Mouse (Mus musculus) neural tube, embryonic 11.5 days (tissue): ENCODE measurements around the gene Trim63. TPM values are rescaled to one million over a fixed set of nuclear protein-coding genes. Genes with fewer than 3 reads are reported as not detected.
"Not testable (repeated sequence)": the region's sequence is repeated elsewhere in the genome, so short reads cannot be mapped to it uniquely, and the experiment has no call there.

Experiments
- ATAC-seq: fragments of 200-750 bp; cut with Nextera tagmentation; 2 replicates; pipeline ENCODE4 v1.8.0; 2017; ENCODE audit warnings: moderate number of reproducible peaks, mild to moderate bottlenecking, moderate TSS enrichment, moderate library complexity; ENCODE audit not compliant: insufficient read depth, low FRiP score, low TSS enrichment
- DNase-seq: peaks from one replicate; pipeline ENCODE4 v3.0.0-alpha.2; 2015; ENCODE audit warnings: low spot score
- H3K27ac ChIP-seq: fragments of 300-500 bp; sonication (generic); 2 replicates; pipeline ENCODE4 v1.5.1; 2014; ENCODE audit warnings: low read depth, mild to moderate bottlenecking, low read length
- H3K27me3 ChIP-seq: fragments of 300-500 bp; sonication (generic); 2 replicates; pipeline ENCODE4 v1.6.1; 2014; ENCODE audit warnings: mild to moderate bottlenecking, low read length, mixed read lengths; ENCODE audit not compliant: control insufficient read depth, insufficient read depth
- H3K36me3 ChIP-seq: fragments of 300-500 bp; sonication (generic); 2 replicates; pipeline ENCODE4 v1.6.1; 2014; ENCODE audit warnings: mild to moderate bottlenecking, low read length, moderate library complexity, mixed read lengths; ENCODE audit not compliant: control insufficient read depth, insufficient read depth
- H3K4me1 ChIP-seq: fragments of 300-500 bp; sonication (generic); 2 replicates; pipeline ENCODE4 v1.6.1; 2014; ENCODE audit warnings: low read length, mixed read lengths; ENCODE audit not compliant: control insufficient read depth, insufficient read depth
- H3K4me2 ChIP-seq: fragments of 300-500 bp; sonication (generic); 2 replicates; pipeline ENCODE4 v1.6.1; 2014; ENCODE audit warnings: low read depth, mild to moderate bottlenecking, moderate library complexity
- H3K4me3 ChIP-seq: fragments of 300-500 bp; sonication (generic); 2 replicates; pipeline ENCODE4 v1.5.1; 2014; ENCODE audit warnings: low read depth, low read length
- H3K9ac ChIP-seq: fragments of 300-500 bp; sonication (generic); 2 replicates; pipeline ENCODE4 v1.6.1; 2014; ENCODE audit warnings: mild to moderate bottlenecking, low read length
- H3K9me3 ChIP-seq: fragments of 300-500 bp; sonication (generic); 2 replicates; pipeline ENCODE4 v1.6.1; 2016; ENCODE audit warnings: low read length; ENCODE audit not compliant: control insufficient read depth
- WGBS: fragments of 180-500 bp; shearing (Covaris S2); extraction: QIAGEN DNeasy Blood & Tissue Kit; methylation state at CpG from one replicate; pipeline ENCODE4 v1.1.7; 2014; 5-methylcytosine and 5-hydroxymethylcytosine counted together
- polyA plus RNA-seq: library from polyadenylated mRNA; unstranded; fragments of >200 nt; fragmentation: Nextera tagmentation; extraction: Ambion mirVana; gene quantifications from 2 replicates; pipeline ENCODE4 v1.2.1, GENCODE M21; 2014

The Trim63 gene
- polyA plus RNA-seq, 1 experiment from 2014 or later = 1.6 TPM

DNA sequence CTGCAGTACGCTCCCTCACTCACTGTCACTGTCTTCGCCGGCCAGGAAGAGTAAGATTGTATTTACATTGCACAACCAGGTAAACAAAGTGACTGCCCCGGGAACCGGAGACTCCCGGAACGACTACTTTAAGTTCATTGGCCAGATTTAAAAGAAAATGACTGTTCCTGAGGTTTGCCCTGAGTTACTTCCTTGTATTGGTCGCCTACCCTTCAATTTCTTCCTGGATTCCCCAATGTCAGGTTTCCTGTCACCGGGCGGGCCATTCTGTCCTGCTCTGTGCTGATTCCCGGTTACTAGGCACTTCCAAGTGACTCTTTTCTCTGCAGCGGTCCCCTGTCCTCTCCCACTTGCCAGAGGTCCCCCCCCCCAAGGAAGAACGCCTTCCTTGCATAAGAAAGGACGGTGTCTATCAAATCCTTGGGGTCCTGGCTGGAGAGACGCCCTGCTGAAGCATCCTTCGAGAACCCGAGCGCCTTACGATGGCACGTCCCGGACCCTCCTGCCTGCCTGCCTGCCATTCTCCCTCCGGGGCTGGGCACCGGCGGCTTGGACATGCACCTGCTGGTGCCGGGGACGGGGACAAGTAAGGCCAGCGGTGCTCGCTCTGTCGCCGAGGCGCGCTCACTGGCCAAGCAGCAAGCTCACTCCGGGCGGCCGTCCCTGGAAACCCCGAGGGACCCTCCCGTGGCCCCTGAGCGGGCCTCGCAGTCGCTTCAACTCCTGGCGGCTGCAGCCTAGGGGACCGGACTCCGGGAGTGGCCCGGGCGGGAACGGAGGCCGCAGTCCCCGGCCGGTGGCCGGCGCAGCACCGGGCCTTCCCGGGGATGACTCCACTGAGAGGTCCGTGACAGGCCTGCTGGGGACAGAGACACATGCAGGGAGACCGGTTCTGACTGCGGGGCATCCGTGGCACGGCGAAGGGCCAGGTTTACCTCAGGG is 28.4 kb upstream of the Trim63 start:
- H3K4me2 ChIP-seq = peak overlapping the region; percentile 87
- H3K36me3 ChIP-seq = no peaks in the 10 kb centered on the region
- DNase-seq (no peak), ATAC-seq (peak; percentile 66)
- H3K4me1 ChIP-seq = peaks cover 11% of the 10 kb centered on the region
- H3K9me3 ChIP-seq = no peaks in the 10 kb centered on the region
- no peaks in the 10 kb centered on the region for H3K27me3 ChIP-seq
- H3K4me3 ChIP-seq = peak overlapping the region; percentile 89
- peak overlapping the region; percentile 100 for H3K27ac ChIP-seq
- H3K9ac ChIP-seq = peak overlapping the region; percentile 99
- 3% methylated on average over 58 of the region's 59 CpGs for WGBS

DNA sequence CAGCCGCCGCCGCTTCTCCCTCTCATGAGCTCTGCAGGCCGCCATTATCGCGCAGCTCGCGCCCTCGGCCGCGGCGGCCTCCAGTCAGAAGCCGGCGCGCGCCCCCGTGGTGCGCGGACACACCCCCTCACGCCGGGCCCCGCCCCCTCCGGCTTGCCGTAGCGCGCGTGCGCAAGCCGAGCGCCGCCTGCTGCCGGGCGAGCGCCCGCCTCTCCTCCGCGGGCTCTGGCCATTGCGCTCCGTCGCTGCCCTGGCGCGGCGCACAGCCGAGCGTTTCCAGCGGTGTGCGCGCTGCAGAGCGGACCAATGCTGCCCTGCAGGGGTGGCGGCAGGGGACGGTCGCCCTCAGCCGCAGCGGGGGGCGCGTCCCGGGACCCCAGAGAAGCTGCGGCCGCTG is 27.8 kb upstream of the Trim63 start:
- H3K4me1 ChIP-seq = peaks cover 11% of the 10 kb centered on the region
- peak overlapping the region; percentile 99 for H3K9ac ChIP-seq
- ATAC-seq (peak; percentile 94), DNase-seq (peak; percentile 98)
- H3K4me2 ChIP-seq = peak overlapping the region; percentile 87
- under 1% methylated on average over 52 of the region's 59 CpGs for WGBS
- peak overlapping the region; percentile 100 for H3K27ac ChIP-seq
- no peaks in the 10 kb centered on the region for H3K27me3 ChIP-seq
- H3K9me3 ChIP-seq = no peaks in the 10 kb centered on the region
- peak overlapping the region; percentile 89 for H3K4me3 ChIP-seq
- H3K36me3 ChIP-seq = no peaks in the 10 kb centered on the region

DNA sequence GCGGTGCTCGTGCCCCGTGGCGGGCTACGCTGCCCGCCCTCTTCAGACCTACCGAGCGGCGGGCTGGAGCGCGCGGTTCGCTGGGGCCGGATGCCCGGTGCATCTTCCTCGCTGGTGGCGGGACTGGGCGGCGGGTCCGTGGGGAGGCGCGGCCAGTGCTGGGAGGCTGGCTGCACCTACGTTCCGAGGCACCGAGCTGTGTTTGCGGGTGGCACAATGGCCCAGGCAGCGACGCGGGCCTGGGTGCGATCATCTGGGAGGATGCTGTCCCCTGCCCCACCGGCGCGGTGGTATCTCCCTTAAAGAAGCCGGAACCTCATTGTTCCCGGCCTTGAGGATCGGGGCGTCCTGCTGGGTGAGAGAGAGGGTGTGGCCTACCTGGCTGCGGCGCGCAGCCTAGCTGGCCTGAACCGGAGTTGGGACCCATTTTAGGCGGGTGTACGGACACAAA is 27.3 kb upstream of the Trim63 start, which contains the start of gene Pdik1l:
Gene Pdik1l (minus strand): TSS at position 321 of the 451 bp plus-strand sequence.
- Histone ChIP-seq H3K4me1 (peaks cover 11% of the 10 kb centered on the region), H3K27me3 (no peaks in the 10 kb centered on the region), H3K9me3 (no peaks in the 10 kb centered on the region), H3K9ac (peak within 1 kb of the TSS; percentile 99), H3K27ac (peak within 1 kb of the TSS; percentile 100), H3K4me3 (peak within 1 kb of the TSS; percentile 89), H3K36me3 (no peaks in the 10 kb centered on the region), H3K4me2 (peak within 1 kb of the TSS; percentile 87)
- WGBS = 0% methylated on average over 27 of the region's 43 CpGs
- ATAC-seq (peak; percentile 83), DNase-seq (peak; percentile 87)

DNA sequence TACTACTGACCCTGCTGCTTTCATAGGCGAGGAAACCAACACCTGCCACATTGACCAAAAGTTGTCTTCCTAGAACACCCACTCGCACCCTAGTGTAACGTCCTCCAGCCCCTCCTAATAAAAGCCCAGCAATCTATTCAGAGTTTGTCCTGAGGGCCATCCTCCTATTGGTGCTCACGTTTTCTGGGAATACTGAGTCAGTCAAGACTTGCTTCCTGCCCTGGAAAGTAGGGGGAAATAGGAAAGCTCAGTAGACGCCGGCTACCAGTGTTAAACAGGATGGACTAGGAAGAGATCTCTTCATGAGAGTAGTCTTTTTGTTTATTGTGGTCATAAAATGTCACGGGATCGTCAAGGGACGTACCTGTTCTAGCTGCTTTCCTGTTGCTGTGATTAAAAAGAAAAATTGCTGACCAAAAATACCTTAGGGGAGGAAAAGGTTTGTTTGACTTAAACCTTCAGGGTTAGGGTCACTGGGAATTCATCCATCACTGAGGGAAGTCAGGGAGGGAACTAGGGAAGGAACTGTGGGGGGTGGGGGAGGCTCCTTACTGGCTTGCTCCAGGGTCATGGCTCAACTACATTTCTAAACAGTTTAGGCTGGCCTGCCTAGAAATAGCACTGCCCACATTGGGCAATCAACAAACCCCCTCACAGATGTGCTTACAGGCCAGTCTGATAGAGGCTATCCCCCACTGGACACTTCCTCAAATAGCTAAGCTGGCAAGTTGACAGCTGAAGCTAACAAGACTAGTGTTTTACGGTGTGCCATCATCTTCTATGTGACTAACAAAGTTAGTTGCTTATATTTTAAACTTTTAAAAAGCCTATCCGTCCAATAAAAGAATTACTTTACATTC is 26.3 kb upstream of the Trim63 start:
- Histone ChIP-seq H3K9me3 (no peaks in the 10 kb centered on the region), H3K27me3 (no peaks in the 10 kb centered on the region), H3K4me2 (peak overlapping the region; percentile 87), H3K27ac (no peak overlapping the region; the same call in 1 of the 2 replicates), H3K4me1 (peaks cover 11% of the 10 kb centered on the region), H3K4me3 (peak overlapping the region; percentile 89), H3K9ac (peak overlapping the region; percentile 99), H3K36me3 (no peaks in the 10 kb centered on the region)
- no peak for ATAC-seq
- DNase-seq = no peak
- WGBS = 28% methylated on average over 11 of the region's 11 CpGs

DNA sequence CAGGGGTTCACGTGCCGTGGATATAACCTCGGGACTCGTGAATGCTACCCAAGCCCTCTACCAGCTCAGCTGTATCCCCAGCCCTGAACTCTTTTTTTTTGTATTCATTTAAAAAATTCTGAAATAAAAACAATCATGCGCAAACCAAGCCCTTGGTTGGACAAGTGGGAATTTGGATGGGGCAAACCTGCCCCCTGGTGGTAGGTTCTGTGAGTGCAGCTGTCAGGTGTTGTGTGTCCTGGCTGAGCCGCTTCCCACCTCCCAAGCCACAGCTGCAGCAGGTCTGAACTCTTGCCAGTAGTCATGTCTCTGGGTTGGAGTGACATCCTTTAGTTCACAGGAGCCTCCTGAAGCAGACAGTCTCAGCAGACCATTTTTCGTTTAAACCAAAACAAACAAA is 22.9 kb upstream of the Trim63 start:
- 23% methylated on average over 7 of the region's 7 CpGs for WGBS
- H3K9me3 ChIP-seq = no peaks in the 10 kb centered on the region
- no peaks in the 10 kb centered on the region for H3K36me3 ChIP-seq
- no peak overlapping the region for H3K27ac ChIP-seq
- no peaks in the 10 kb centered on the region for H3K27me3 ChIP-seq
- H3K4me3 ChIP-seq = no peak overlapping the region
- peak; percentile 84 for DNase-seq
- H3K4me2 ChIP-seq = no peak overlapping the region
- H3K9ac ChIP-seq = no peak overlapping the region
- ATAC-seq = no peak
- peaks cover 6% of the 10 kb centered on the region for H3K4me1 ChIP-seq

DNA sequence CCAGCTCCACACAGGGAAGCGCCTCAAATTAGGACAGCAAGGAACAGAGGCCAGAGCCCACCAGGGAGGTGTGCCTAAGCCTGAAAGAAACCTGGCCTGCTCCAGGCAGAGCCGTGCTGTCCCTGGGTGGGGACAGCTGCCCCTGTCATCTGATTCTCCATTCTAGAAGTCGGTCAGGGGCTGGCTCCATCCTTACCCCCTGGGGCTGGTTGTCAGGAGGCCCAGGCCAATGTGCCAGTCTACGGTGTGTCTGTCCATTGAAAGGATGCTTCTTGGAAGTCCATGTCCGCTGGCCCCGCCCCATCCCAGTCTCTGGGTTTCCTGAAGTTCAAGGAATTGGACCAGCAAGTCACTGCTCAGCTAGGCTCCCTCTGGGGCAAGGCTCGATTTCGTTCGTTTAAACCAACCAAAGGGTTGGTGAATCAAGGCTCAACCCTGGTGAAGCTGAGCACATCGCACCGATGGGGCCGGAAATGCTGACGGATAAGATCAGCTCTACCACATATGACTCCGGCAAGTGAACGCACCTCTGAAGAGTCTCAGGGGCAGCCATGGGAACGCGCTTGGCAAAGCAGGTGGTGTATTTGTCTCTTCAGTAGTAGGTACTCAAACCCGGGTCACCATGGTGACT is 21.7 kb upstream of the Trim63 start:
- ATAC-seq (no peak), DNase-seq (no peak)
- Histone ChIP-seq H3K27ac (no peak overlapping the region), H3K9ac (no peak overlapping the region), H3K4me3 (no peak overlapping the region), H3K27me3 (no peaks in the 10 kb centered on the region), H3K4me1 (peaks cover 4% of the 10 kb centered on the region), H3K9me3 (no peaks in the 10 kb centered on the region), H3K36me3 (no peaks in the 10 kb centered on the region), H3K4me2 (no peak overlapping the region)
- 72% methylated on average over 18 of the region's 18 CpGs for WGBS

DNA sequence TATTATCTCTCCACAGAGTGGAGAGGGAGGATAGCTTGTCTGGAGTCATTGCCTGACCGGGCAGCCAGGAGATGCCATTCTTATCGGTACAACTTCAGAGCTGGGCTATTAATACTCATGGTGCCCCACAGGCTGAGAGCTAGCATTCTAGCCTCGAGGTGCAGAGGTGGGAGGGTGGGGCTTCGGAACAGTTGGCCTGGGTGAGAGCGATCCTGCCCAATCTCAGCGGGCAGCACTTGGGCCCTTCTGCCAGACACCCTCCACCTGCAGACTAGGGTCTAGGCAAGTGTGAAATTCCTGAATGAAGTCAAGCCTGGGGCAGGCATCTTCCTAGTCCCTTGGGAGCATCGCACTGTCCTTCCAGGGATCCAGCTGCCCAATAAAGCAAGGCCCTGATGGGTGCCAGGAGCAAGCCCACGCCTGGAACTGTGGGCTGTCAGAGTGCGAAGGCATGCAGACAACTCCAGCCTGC is 21.2 kb upstream of the Trim63 start:
- no peaks in the 10 kb centered on the region; the same call in 1 of the 2 replicates for H3K4me1 ChIP-seq
- no peak for DNase-seq
- H3K4me3 ChIP-seq = no peak overlapping the region
- no peaks in the 10 kb centered on the region for H3K27me3 ChIP-seq
- 64% methylated on average over 9 of the region's 9 CpGs for WGBS
- no peak overlapping the region for H3K27ac ChIP-seq
- no peaks in the 10 kb centered on the region for H3K36me3 ChIP-seq
- no peaks in the 10 kb centered on the region for H3K9me3 ChIP-seq
- no peak for ATAC-seq
- no peak overlapping the region for H3K9ac ChIP-seq
- H3K4me2 ChIP-seq = no peak overlapping the region

DNA sequence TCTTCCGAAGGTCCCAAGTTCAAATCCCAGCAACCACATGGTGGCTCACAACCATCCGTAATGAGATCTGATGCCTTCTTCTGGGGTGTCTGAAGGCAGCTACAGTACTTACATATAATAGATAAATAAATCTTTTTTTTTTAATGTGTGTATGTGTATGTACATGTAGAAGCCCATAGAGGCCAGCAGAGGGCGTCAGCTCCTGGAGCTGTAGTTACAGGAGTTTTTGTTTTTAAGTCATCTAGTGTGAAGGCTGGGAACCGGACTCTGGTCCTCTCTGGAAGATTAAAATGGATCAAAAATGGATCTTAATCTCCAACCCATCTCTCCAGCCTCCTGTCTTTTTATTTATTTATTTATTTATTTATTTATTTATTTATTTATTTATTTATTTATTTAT is 18.8 kb upstream of the Trim63 start:
- H3K4me2 ChIP-seq, H3K9me3 ChIP-seq, DNase-seq, H3K4me1 ChIP-seq, H3K36me3 ChIP-seq, H3K27ac ChIP-seq, H3K4me3 ChIP-seq, H3K27me3 ChIP-seq, H3K9ac ChIP-seq, ATAC-seq: not testable (repeated sequence)
- whole genome bisulfite sequencing = 90% methylated on average over 4 of the region's 4 CpGs
